Mouse (Mus musculus): ENCODE data around the gene Mapt. TPM values are rescaled to one million over a fixed set of nuclear protein-coding genes. Genes with fewer than 3 reads are reported as not detected.

Mapt gene
- polyA plus RNA-seq, 1 experiment: 1.4 TPM

GRCm38 (mm10) chr11:104269385-104269822, 38.2 kb downstream of the Mapt start:
- no peaks in the 10 kb centered on the region for H3K4me1 ChIP-seq (replicated peaks; ENCODE audit: control insufficient read depth, insufficient read depth, low read length)
- H3K27me3 ChIP-seq (ENCODE audit: control insufficient read depth, insufficient read depth, low read length): no peaks in the 10 kb centered on the region
- no peak for TF ChIP-seq POLR2A (IDR thresholded peaks at IDR 0.05; ENCODE audit: control insufficient read depth, extremely low read depth, insufficient read depth, low read length, poor library complexity)
- no peak for TF ChIP-seq CTCF (IDR thresholded peaks at IDR 0.05; ENCODE audit: borderline replicate concordance, control insufficient read depth, extremely low read depth, insufficient read depth, low read length, poor library complexity)
- no peak overlapping the region for H3K4me3 ChIP-seq (ENCODE audit: control insufficient read depth, insufficient read depth, low read length)
- no peak overlapping the region for H3K27ac ChIP-seq (ENCODE audit: control insufficient read depth, insufficient read depth, low read length)
- 81% methylated on average over 9 of the region's 9 CpGs for WGBS
- DNase-seq: no peak
- no peaks in the 10 kb centered on the region for H3K36me3 ChIP-seq (ENCODE audit: control insufficient read depth, insufficient read depth, low read length)

GRCm38 (mm10) chr11:104270452-104270851, 39.3 kb downstream of the Mapt start:
- WGBS: 89% methylated on average over 3 of the region's 3 CpGs
- H3K27me3 ChIP-seq (ENCODE audit: control insufficient read depth, insufficient read depth, low read length): no peaks in the 10 kb centered on the region
- no peak for TF ChIP-seq POLR2A (IDR thresholded peaks at IDR 0.05; ENCODE audit: control insufficient read depth, extremely low read depth, insufficient read depth, low read length, poor library complexity)
- TF ChIP-seq CTCF (IDR thresholded peaks at IDR 0.05; ENCODE audit: borderline replicate concordance, control insufficient read depth, extremely low read depth, insufficient read depth, low read length, poor library complexity): no peak

GRCm38 (mm10) chr11:104270876-104271275, 39.7 kb downstream of the Mapt start:
- TF ChIP-seq CTCF (IDR thresholded peaks at IDR 0.05; ENCODE audit: borderline replicate concordance, control insufficient read depth, extremely low read depth, insufficient read depth, low read length, poor library complexity) (no peak), POLR2A (IDR thresholded peaks at IDR 0.05; ENCODE audit: control insufficient read depth, extremely low read depth, insufficient read depth, low read length, poor library complexity) (no peak)
- WGBS: 87% methylated on average over 4 of the region's 4 CpGs
- Histone ChIP-seq H3K27ac (ENCODE audit: control insufficient read depth, insufficient read depth, low read length) (no peak overlapping the region), H3K4me3 (ENCODE audit: control insufficient read depth, insufficient read depth, low read length) (no peak overlapping the region), H3K4me1 (replicated peaks; ENCODE audit: control insufficient read depth, insufficient read depth, low read length) (no peaks in the 10 kb centered on the region), H3K36me3 (ENCODE audit: control insufficient read depth, insufficient read depth, low read length) (no peaks in the 10 kb centered on the region), H3K27me3 (ENCODE audit: control insufficient read depth, insufficient read depth, low read length) (no peaks in the 10 kb centered on the region)
- no peak for DNase-seq

More at GRCm38 (mm10) chr11:104270452-104270851, 39.3 kb downstream of the Mapt start:
- Histone ChIP-seq H3K4me3 (ENCODE audit: control insufficient read depth, insufficient read depth, low read length) (no peak overlapping the region), H3K27ac (ENCODE audit: control insufficient read depth, insufficient read depth, low read length) (no peak overlapping the region), H3K36me3 (ENCODE audit: control insufficient read depth, insufficient read depth, low read length) (no peaks in the 10 kb centered on the region), H3K4me1 (replicated peaks; ENCODE audit: control insufficient read depth, insufficient read depth, low read length) (no peaks in the 10 kb centered on the region)
- no peak for DNase-seq

- no peaks in the 10 kb centered on the region for H3K36me3 ChIP-seq (ENCODE audit: control insufficient read depth, insufficient read depth, low read length)
- no peak for DNase-seq
- no peak overlapping the region for H3K4me3 ChIP-seq (ENCODE audit: control insufficient read depth, insufficient read depth, low read length)
- H3K4me1 ChIP-seq (replicated peaks; ENCODE audit: control insufficient read depth, insufficient read depth, low read length): no peaks in the 10 kb centered on the region
- H3K27ac ChIP-seq (ENCODE audit: control insufficient read depth, insufficient read depth, low read length): no peak overlapping the region
- H3K27me3 ChIP-seq (ENCODE audit: control insufficient read depth, insufficient read depth, low read length): no peaks in the 10 kb centered on the region
- TF ChIP-seq POLR2A (IDR thresholded peaks at IDR 0.05; ENCODE audit: control insufficient read depth, extremely low read depth, insufficient read depth, low read length, poor library complexity) (no peak), CTCF (IDR thresholded peaks at IDR 0.05; ENCODE audit: borderline replicate concordance, control insufficient read depth, extremely low read depth, insufficient read depth, low read length, poor library complexity) (no peak)
- WGBS: 91% methylated on average over 6 of the region's 6 CpGs
Measured at GRCm38 (mm10) chr11:104271876-104272275, 40.7 kb downstream of the Mapt start.

- WGBS: 88% methylated on average over 8 of the region's 8 CpGs
- H3K4me3 ChIP-seq (ENCODE audit: control insufficient read depth, insufficient read depth, low read length): no peak overlapping the region
- no peak for DNase-seq
- H3K36me3 ChIP-seq (ENCODE audit: control insufficient read depth, insufficient read depth, low read length): no peaks in the 10 kb centered on the region
- H3K4me1 ChIP-seq (replicated peaks; ENCODE audit: control insufficient read depth, insufficient read depth, low read length): no peaks in the 10 kb centered on the region
- H3K27ac ChIP-seq (ENCODE audit: control insufficient read depth, insufficient read depth, low read length): no peak overlapping the region
- H3K27me3 ChIP-seq (ENCODE audit: control insufficient read depth, insufficient read depth, low read length): no peaks in the 10 kb centered on the region
- TF ChIP-seq POLR2A (IDR thresholded peaks at IDR 0.05; ENCODE audit: control insufficient read depth, extremely low read depth, insufficient read depth, low read length, poor library complexity) (no peak), CTCF (IDR thresholded peaks at IDR 0.05; ENCODE audit: borderline replicate concordance, control insufficient read depth, extremely low read depth, insufficient read depth, low read length, poor library complexity) (no peak)
Measured at GRCm38 (mm10) chr11:104272352-104272751, 41.2 kb downstream of the Mapt start.

GRCm38 (mm10) chr11:104275765-104276164, 44.6 kb downstream of the Mapt start:
- Histone ChIP-seq H3K36me3 (ENCODE audit: control insufficient read depth, insufficient read depth, low read length) (no peaks in the 10 kb centered on the region), H3K27ac (ENCODE audit: control insufficient read depth, insufficient read depth, low read length) (no peak overlapping the region), H3K27me3 (ENCODE audit: control insufficient read depth, insufficient read depth, low read length) (no peaks in the 10 kb centered on the region), H3K4me3 (ENCODE audit: control insufficient read depth, insufficient read depth, low read length) (no peak overlapping the region), H3K4me1 (replicated peaks; ENCODE audit: control insufficient read depth, insufficient read depth, low read length) (no peaks in the 10 kb centered on the region)
- WGBS: 87% methylated on average over 7 of the region's 7 CpGs
- TF ChIP-seq POLR2A (IDR thresholded peaks at IDR 0.05; ENCODE audit: control insufficient read depth, extremely low read depth, insufficient read depth, low read length, poor library complexity) (no peak), CTCF (IDR thresholded peaks at IDR 0.05; ENCODE audit: borderline replicate concordance, control insufficient read depth, extremely low read depth, insufficient read depth, low read length, poor library complexity) (no peak)
- no peak for DNase-seq

- H3K27ac ChIP-seq (ENCODE audit: control insufficient read depth, insufficient read depth, low read length): no peak overlapping the region
- TF ChIP-seq POLR2A (IDR thresholded peaks at IDR 0.05; ENCODE audit: control insufficient read depth, extremely low read depth, insufficient read depth, low read length, poor library complexity) (no peak), CTCF (IDR thresholded peaks at IDR 0.05; ENCODE audit: borderline replicate concordance, control insufficient read depth, extremely low read depth, insufficient read depth, low read length, poor library complexity) (peak; percentile 77; the same call in 1 of the 2 replicates)
- 4% methylated on average over 20 of the region's 20 CpGs for WGBS
- no peaks in the 10 kb centered on the region for H3K36me3 ChIP-seq (ENCODE audit: control insufficient read depth, insufficient read depth, low read length)
- no peak overlapping the region for H3K4me3 ChIP-seq (ENCODE audit: control insufficient read depth, insufficient read depth, low read length)
- no peaks in the 10 kb centered on the region for H3K27me3 ChIP-seq (ENCODE audit: control insufficient read depth, insufficient read depth, low read length)
- H3K4me1 ChIP-seq (replicated peaks; ENCODE audit: control insufficient read depth, insufficient read depth, low read length): no peaks in the 10 kb centered on the region
- DNase-seq: peak; percentile 54
Measured at GRCm38 (mm10) chr11:104278222-104278621, 47.0 kb downstream of the Mapt start.

Measured in thymus, adult 2 months (tissue).